8 mouse cellular contexts compared by ENCODE assay signal in the genomic region with DNA sequence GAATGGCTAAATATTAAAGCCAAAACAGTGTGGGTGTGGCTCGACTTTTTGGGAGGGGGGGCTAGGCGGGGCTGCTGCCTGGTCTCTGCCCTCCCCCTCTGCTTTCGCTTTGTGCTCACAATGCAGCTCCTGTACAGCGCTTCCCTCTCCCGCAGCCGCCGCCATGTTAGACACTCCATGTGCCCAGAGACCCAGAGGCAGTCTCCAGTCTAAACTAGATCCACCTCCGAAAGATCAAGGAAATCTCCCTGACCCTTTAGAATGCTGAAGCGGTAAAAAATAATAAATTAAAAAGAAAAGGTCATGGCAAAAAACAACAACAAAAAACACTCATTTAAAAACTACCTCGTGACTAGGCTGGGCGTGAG. TPM values are rescaled to one million over a fixed set of nuclear protein-coding genes. Genes with fewer than 3 reads are reported as not detected.
DNase-seq lines count a peak whose midpoint lies in the region; ATAC-seq and TF ChIP-seq lines count a peak whose summit lies in the region.

No protein-coding gene starts in this region.

- H3K27ac ChIP-seq in embryonic facial prominence, embryonic 13.5 days: peak overlapping the region; percentile 100
- peak overlapping the region; percentile 91 for H3K27ac ChIP-seq in kidney, adult 2 months (ENCODE audit: insufficient read depth, low read depth, low read length)
- peak overlapping the region; percentile 100 for H3K27ac ChIP-seq in limb, embryonic 12.5 days
- H3K27ac ChIP-seq in midbrain, embryonic 14.5 days (replicated peaks; ENCODE audit: low read depth, low read length): peak overlapping the region; percentile 100

- peaks cover 23% of the 10 kb centered on the region for H3K4me1 ChIP-seq in embryonic facial prominence, embryonic 13.5 days
- H3K4me1 ChIP-seq in kidney, adult 2 months (ENCODE audit: control insufficient read depth, insufficient read depth, low read length): peaks cover 8% of the 10 kb centered on the region; the same call in 1 of the 2 replicates
- peaks cover 18% of the 10 kb centered on the region for H3K4me1 ChIP-seq in limb, embryonic 12.5 days (replicated peaks)
- peaks cover 26% of the 10 kb centered on the region for H3K4me1 ChIP-seq in midbrain, embryonic 14.5 days (ENCODE audit: control insufficient read depth, insufficient read depth, low read length)

- peak; percentile 66 for DNase-seq in 3134 (ENCODE audit: extremely low read depth, insufficient read length, low spot score)
- peak; percentile 91 for DNase-seq in adrenal gland, postnatal 14 days
- peak; percentile 78 to 87 for DNase-seq in heart, adult 18-20 months
- DNase-seq in kidney, adult 2 months: peak; percentile 88
- DNase-seq in midbrain, embryonic 14.5 days: peak; percentile 83
- DNase-seq in spleen, adult 18-20 months: peak; percentile 67 to 73

- WGBS in embryonic facial prominence, embryonic 13.5 days: 0% methylated on average over 11 of the region's 11 CpGs
- WGBS in kidney, adult 2 months: under 1% methylated on average over 11 of the region's 11 CpGs
- under 1% methylated on average over 11 of the region's 11 CpGs for WGBS in limb, embryonic 12.5 days
- WGBS in midbrain, embryonic 14.5 days: 1% methylated on average over 11 of the region's 11 CpGs

- H3K9me3 ChIP-seq in embryonic facial prominence, embryonic 13.5 days: no peaks in the 10 kb centered on the region
- no peaks in the 10 kb centered on the region for H3K9me3 ChIP-seq in limb, embryonic 12.5 days
- no peaks in the 10 kb centered on the region for H3K9me3 ChIP-seq in midbrain, embryonic 14.5 days (ENCODE audit: control insufficient read depth, low read length)

- H3K4me2 ChIP-seq in embryonic facial prominence, embryonic 13.5 days: peak overlapping the region; percentile 67
- H3K4me2 ChIP-seq in limb, embryonic 12.5 days: peak overlapping the region; percentile 64
- peak overlapping the region; percentile 69 for H3K4me2 ChIP-seq in midbrain, embryonic 14.5 days (ENCODE audit: low read length)

- peak; percentile 75; the same call in 1 of the 2 replicates for ATAC-seq in embryonic facial prominence, embryonic 13.5 days (ENCODE audit: insufficient number of reproducible peaks, insufficient read depth, low FRiP score, low TSS enrichment, low read depth)
- ATAC-seq in limb, embryonic 12.5 days (ENCODE audit: insufficient number of reproducible peaks, insufficient read depth, low FRiP score, low TSS enrichment, low read depth): peak; percentile 72
- ATAC-seq in midbrain, embryonic 14.5 days (ENCODE audit: low FRiP score, low TSS enrichment): peak; percentile 74

- peak overlapping the region; percentile 99 for H3K9ac ChIP-seq in embryonic facial prominence, embryonic 13.5 days
- H3K9ac ChIP-seq in limb, embryonic 12.5 days (replicated peaks): peak overlapping the region; percentile 95
- peak overlapping the region; percentile 97 for H3K9ac ChIP-seq in midbrain, embryonic 14.5 days (replicated peaks; ENCODE audit: low read length)

- TF ChIP-seq POLR2A in kidney, adult 2 months (IDR thresholded peaks at IDR 0.05; ENCODE audit: low read depth, low read length): no peak

- H3K36me3 ChIP-seq in embryonic facial prominence, embryonic 13.5 days: peaks cover 23% of the 10 kb centered on the region
- H3K36me3 ChIP-seq in kidney, adult 2 months (ENCODE audit: control insufficient read depth, insufficient read depth, low read length): peaks cover 4% of the 10 kb centered on the region; the same call in 1 of the 2 replicates
- H3K36me3 ChIP-seq in limb, embryonic 12.5 days: peaks cover 29% of the 10 kb centered on the region
- H3K36me3 ChIP-seq in midbrain, embryonic 14.5 days (ENCODE audit: control insufficient read depth, insufficient read depth, low read length): peaks cover 20% of the 10 kb centered on the region

- TF ChIP-seq CTCF in kidney, adult 2 months (conservative IDR thresholded peaks at IDR 0.05; ENCODE audit: insufficient read depth, insufficient read length, low read depth, low read length): no peak

- no peaks in the 10 kb centered on the region for H3K27me3 ChIP-seq in embryonic facial prominence, embryonic 13.5 days
- no peaks in the 10 kb centered on the region for H3K27me3 ChIP-seq in kidney, adult 2 months (replicated peaks; ENCODE audit: control insufficient read depth, insufficient read depth, low read length)
- no peaks in the 10 kb centered on the region for H3K27me3 ChIP-seq in limb, embryonic 12.5 days
- H3K27me3 ChIP-seq in midbrain, embryonic 14.5 days (ENCODE audit: control insufficient read depth, insufficient read depth, low read length): no peaks in the 10 kb centered on the region

- H3K4me3 ChIP-seq in embryonic facial prominence, embryonic 13.5 days: peak overlapping the region; percentile 84
- peak overlapping the region; percentile 95 for H3K4me3 ChIP-seq in kidney, adult 2 months (ENCODE audit: insufficient read depth, low read depth, low read length)
- peak overlapping the region; percentile 94 for H3K4me3 ChIP-seq in limb, embryonic 12.5 days (replicated peaks)
- peak overlapping the region; percentile 99 for H3K4me3 ChIP-seq in midbrain, embryonic 14.5 days (replicated peaks; ENCODE audit: low read depth, low read length)

RNA-seq across cellular contexts. Expression of gene Caprin1, which starts 1.6 kb away (rescaled TPM):
- 417 and 423 TPM in 2 replicates for total RNA-seq in adrenal gland, postnatal 14 days (2021)
- polyA plus RNA-seq in embryonic facial prominence, embryonic 13.5 days (2015; fragmentation: Nextera tagmentation; extraction: Ambion mirVana): 332 TPM in 2 replicates
- 100 to 1,000 TPM; 201 to 202 TPM for total RNA-seq in heart, adult 18-20 months (2021)
- 100 and 120 TPM in 2 replicates for polyA plus RNA-seq in kidney, adult 2 months (2012; rRNA removed)
- 475 and 477 TPM in 2 replicates for polyA plus RNA-seq in limb, embryonic 12.5 days (2016; fragmentation: Nextera tagmentation; extraction: Ambion mirVana)
- polyA plus RNA-seq in midbrain, embryonic 14.5 days (2014; fragmentation: Nextera tagmentation; extraction: Ambion mirVana): 309 and 484 TPM in 2 replicates

RNA-seq across cellular contexts. Expression of gene Nat10, which starts 34.8 kb away (rescaled TPM):
- total RNA-seq in adrenal gland, postnatal 14 days (2021): 40.4 TPM in 2 replicates
- 28.8 and 29.9 TPM in 2 replicates for polyA plus RNA-seq in embryonic facial prominence, embryonic 13.5 days (2015; fragmentation: Nextera tagmentation; extraction: Ambion mirVana)
- total RNA-seq in heart, adult 18-20 months (2021): 10 to 100 TPM; 15.5 to 17.7 TPM
- polyA plus RNA-seq in kidney, adult 2 months (2012; rRNA removed): 23.8 and 29.6 TPM in 2 replicates
- polyA plus RNA-seq in limb, embryonic 12.5 days (2016; fragmentation: Nextera tagmentation; extraction: Ambion mirVana): 33.0 and 33.7 TPM in 2 replicates
- polyA plus RNA-seq in midbrain, embryonic 14.5 days (2014; fragmentation: Nextera tagmentation; extraction: Ambion mirVana): 18.0 and 21.6 TPM in 2 replicates

Comparison
In these comparisons a context has a peak if more than half of its experiments do, and no peak if none do; other contexts are left out.
1. Peak in every context shown above with its lines: DNase-seq, ATAC-seq, H3K4me3 ChIP-seq and H3K27ac ChIP-seq.